Comparison of ENCODE assay signal across 8 mouse cellular contexts in genomic region chr2:36210796-36211195, GRCm38 (mm10). TPM values are rescaled to one million over a fixed set of nuclear protein-coding genes. Genes with fewer than 3 reads are reported as not detected.
DNase-seq lines count a peak whose midpoint lies in the region; ATAC-seq and TF ChIP-seq lines count a peak whose summit lies in the region.

No protein-coding gene starts in this region.

- no peaks in the 10 kb centered on the region for H3K36me3 ChIP-seq in forebrain, embryonic 13.5 days (ENCODE audit: poor library complexity, severe bottlenecking)
- H3K36me3 ChIP-seq in midbrain, postnatal 0 days (ENCODE audit: insufficient read depth, low read length), result no peaks in the 10 kb centered on the region

- H3K9me3 ChIP-seq in forebrain, embryonic 13.5 days (replicated peaks), result no peaks in the 10 kb centered on the region
- no peaks in the 10 kb centered on the region for H3K9me3 ChIP-seq in midbrain, postnatal 0 days (ENCODE audit: low read length)

- H3K4me3 ChIP-seq in forebrain, embryonic 13.5 days, result peak overlapping the region; percentile 25
- H3K4me3 ChIP-seq in midbrain, postnatal 0 days (ENCODE audit: low read depth, low read length), result peak overlapping the region; percentile 1; the same call in 1 of the 2 replicates

- no peak for ATAC-seq in forebrain, embryonic 13.5 days
- ATAC-seq in midbrain, postnatal 0 days (ENCODE audit: low FRiP score), result no peak

- H3K27me3 ChIP-seq in forebrain, embryonic 13.5 days, result peaks cover 45% of the 10 kb centered on the region
- H3K27me3 ChIP-seq in midbrain, postnatal 0 days (ENCODE audit: insufficient read depth, low read length), result peaks cover 20% of the 10 kb centered on the region

- peak overlapping the region; percentile 40 for H3K4me2 ChIP-seq in forebrain, embryonic 13.5 days
- no peak overlapping the region; the same call in 1 of the 2 replicates for H3K4me2 ChIP-seq in midbrain, postnatal 0 days (ENCODE audit: low read depth, low read length, poor library complexity, severe bottlenecking)

- H3K27ac ChIP-seq in forebrain, embryonic 13.5 days, result no peak overlapping the region
- H3K27ac ChIP-seq in midbrain, postnatal 0 days (ENCODE audit: low read depth, low read length), result no peak overlapping the region

- peak; percentile 94 for DNase-seq in heart, adult 11 months
- no peak for DNase-seq in heart, adult 18-20 months
- peak; percentile 75 for DNase-seq in kidney, postnatal 10 days
- no peak for DNase-seq in midbrain, postnatal 0 days (ENCODE audit: low spot score)
- DNase-seq in right cerebral cortex, postnatal 14 days, result no peak
- DNase-seq in spleen, postnatal 10 days (ENCODE audit: low spot score in 2 of 2), result no peak
- no peak for DNase-seq in right cerebral cortex, postnatal 36 days (ENCODE audit: low spot score in 2 of 2)

- no peak for TF ChIP-seq CTCF in midbrain, postnatal 0 days (IDR thresholded peaks at IDR 0.05)

- WGBS in forebrain, embryonic 13.5 days, result 3% methylated on average over 33 of the region's 34 CpGs
- WGBS in midbrain, postnatal 0 days, result 7% methylated on average over 27 of the region's 34 CpGs

- peaks cover 14% of the 10 kb centered on the region for H3K4me1 ChIP-seq in forebrain, embryonic 13.5 days
- H3K4me1 ChIP-seq in midbrain, postnatal 0 days (ENCODE audit: insufficient read depth, low read length), result peaks cover 3% of the 10 kb centered on the region; the same call in 1 of the 2 replicates

- H3K9ac ChIP-seq in forebrain, embryonic 13.5 days, result peak overlapping the region; percentile 50
- no peak overlapping the region for H3K9ac ChIP-seq in midbrain, postnatal 0 days (replicated peaks; ENCODE audit: low read length, poor library complexity, severe bottlenecking)

RNA-seq across cellular contexts. Expression of gene Ptgs1, which starts 19.4 kb away (rescaled TPM):
- 10 to 100 TPM; 12.4 to 16.1 TPM for total RNA-seq in heart, adult 18-20 months (2021)
- 2.2 and 2.4 TPM in 2 replicates for polyA plus RNA-seq in forebrain, embryonic 13.5 days (2015; fragmentation: Nextera tagmentation; extraction: Ambion mirVana)
- 10.5 and 11.4 TPM in 2 replicates for total RNA-seq in midbrain, postnatal 0 days (2014; rRNA removed)
- 6.6 and 8.0 TPM in 2 replicates for polyA plus RNA-seq in midbrain, postnatal 0 days (2015; fragmentation: Nextera tagmentation; extraction: Ambion mirVana)

Comparison
In these comparisons a context has a peak if more than half of its experiments do, and no peak if none do; other contexts are left out.
1. DNase-seq: peak in heart, adult 11 months (single experiment) and kidney, postnatal 10 days (single experiment); none in heart, adult 18-20 months (0 of 2), midbrain, postnatal 0 days (single experiment), right cerebral cortex, postnatal 14 days (single experiment), spleen, postnatal 10 days (0 of 2) and right cerebral cortex, postnatal 36 days (0 of 2).